Mouse (Mus musculus): Measurements from ENCODE around the gene Serinc2. TPM values are rescaled to one million over a fixed set of nuclear protein-coding genes. Genes with fewer than 3 reads are reported as not detected.

The Serinc2 gene
- polyA plus RNA-seq, 1 experiment = 16.5 TPM

GRCm38 (mm10) chr4:130299629-130300018, 20.6 kb upstream of the Serinc2 start:
- Histone ChIP-seq H3K36me3 (ENCODE audit: control insufficient read depth, insufficient read depth, low read length) (no peaks in the 10 kb centered on the region), H3K4me1 (replicated peaks; ENCODE audit: control insufficient read depth, insufficient read depth, low read length) (no peaks in the 10 kb centered on the region), H3K4me3 (ENCODE audit: control insufficient read depth, insufficient read depth, low read length) (no peak overlapping the region), H3K27ac (ENCODE audit: control insufficient read depth, insufficient read depth, low read length) (no peak overlapping the region), H3K27me3 (ENCODE audit: control insufficient read depth, insufficient read depth, low read length) (no peaks in the 10 kb centered on the region)
- TF ChIP-seq CTCF (IDR thresholded peaks at IDR 0.05; ENCODE audit: borderline replicate concordance, control insufficient read depth, extremely low read depth, insufficient read depth, low read length, poor library complexity) (no peak), POLR2A (IDR thresholded peaks at IDR 0.05; ENCODE audit: control insufficient read depth, extremely low read depth, insufficient read depth, low read length, poor library complexity) (no peak)
- WGBS = 84% methylated on average over 8 of the region's 8 CpGs
- no peak for DNase-seq

- 89% methylated on average over 11 of the region's 11 CpGs for WGBS
- Histone ChIP-seq H3K27me3 (ENCODE audit: control insufficient read depth, insufficient read depth, low read length) (no peaks in the 10 kb centered on the region), H3K4me1 (replicated peaks; ENCODE audit: control insufficient read depth, insufficient read depth, low read length) (no peaks in the 10 kb centered on the region), H3K36me3 (ENCODE audit: control insufficient read depth, insufficient read depth, low read length) (no peaks in the 10 kb centered on the region), H3K27ac (ENCODE audit: control insufficient read depth, insufficient read depth, low read length) (no peak overlapping the region), H3K4me3 (ENCODE audit: control insufficient read depth, insufficient read depth, low read length) (no peak overlapping the region)
- DNase-seq = no peak
- TF ChIP-seq CTCF (IDR thresholded peaks at IDR 0.05; ENCODE audit: borderline replicate concordance, control insufficient read depth, extremely low read depth, insufficient read depth, low read length, poor library complexity) (no peak), POLR2A (IDR thresholded peaks at IDR 0.05; ENCODE audit: control insufficient read depth, extremely low read depth, insufficient read depth, low read length, poor library complexity) (no peak)
Measured at GRCm38 (mm10) chr4:130298877-130299628, 20.0 kb upstream of the Serinc2 start.

DNA sequence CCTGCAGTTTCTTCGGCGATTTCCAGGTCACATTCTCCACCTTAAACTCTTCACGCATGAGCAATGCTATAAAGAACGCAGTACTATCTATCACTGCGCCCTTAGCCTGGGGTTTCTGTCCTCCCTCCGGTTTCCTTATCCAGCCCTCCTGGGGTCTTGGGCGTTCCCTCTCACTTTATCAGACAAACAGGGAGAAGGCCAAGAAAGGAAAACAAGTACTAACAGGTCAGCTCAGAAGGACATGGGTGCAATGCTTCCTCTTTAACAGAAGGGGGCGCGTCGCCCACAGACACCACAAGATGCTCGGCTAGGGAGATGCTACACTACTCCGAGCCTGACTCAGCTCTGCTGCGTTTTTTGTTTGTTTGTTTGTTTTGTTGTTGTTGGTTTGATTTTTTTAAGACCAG, 18.1 kb upstream of the Serinc2 start:
- peak; percentile 56; the same call in 1 of the 2 replicates for TF ChIP-seq CTCF (IDR thresholded peaks at IDR 0.05; ENCODE audit: borderline replicate concordance, control insufficient read depth, extremely low read depth, insufficient read depth, low read length, poor library complexity)
- TF ChIP-seq POLR2A (IDR thresholded peaks at IDR 0.05; ENCODE audit: control insufficient read depth, extremely low read depth, insufficient read depth, low read length, poor library complexity) = no peak
- no peak for DNase-seq
- Histone ChIP-seq H3K4me3 (ENCODE audit: control insufficient read depth, insufficient read depth, low read length) (no peak overlapping the region), H3K27me3 (ENCODE audit: control insufficient read depth, insufficient read depth, low read length) (no peaks in the 10 kb centered on the region), H3K27ac (ENCODE audit: control insufficient read depth, insufficient read depth, low read length) (no peak overlapping the region), H3K4me1 (replicated peaks; ENCODE audit: control insufficient read depth, insufficient read depth, low read length) (no peaks in the 10 kb centered on the region), H3K36me3 (ENCODE audit: control insufficient read depth, insufficient read depth, low read length) (no peaks in the 10 kb centered on the region)
- 32% methylated on average over 13 of the region's 13 CpGs for WGBS

DNA sequence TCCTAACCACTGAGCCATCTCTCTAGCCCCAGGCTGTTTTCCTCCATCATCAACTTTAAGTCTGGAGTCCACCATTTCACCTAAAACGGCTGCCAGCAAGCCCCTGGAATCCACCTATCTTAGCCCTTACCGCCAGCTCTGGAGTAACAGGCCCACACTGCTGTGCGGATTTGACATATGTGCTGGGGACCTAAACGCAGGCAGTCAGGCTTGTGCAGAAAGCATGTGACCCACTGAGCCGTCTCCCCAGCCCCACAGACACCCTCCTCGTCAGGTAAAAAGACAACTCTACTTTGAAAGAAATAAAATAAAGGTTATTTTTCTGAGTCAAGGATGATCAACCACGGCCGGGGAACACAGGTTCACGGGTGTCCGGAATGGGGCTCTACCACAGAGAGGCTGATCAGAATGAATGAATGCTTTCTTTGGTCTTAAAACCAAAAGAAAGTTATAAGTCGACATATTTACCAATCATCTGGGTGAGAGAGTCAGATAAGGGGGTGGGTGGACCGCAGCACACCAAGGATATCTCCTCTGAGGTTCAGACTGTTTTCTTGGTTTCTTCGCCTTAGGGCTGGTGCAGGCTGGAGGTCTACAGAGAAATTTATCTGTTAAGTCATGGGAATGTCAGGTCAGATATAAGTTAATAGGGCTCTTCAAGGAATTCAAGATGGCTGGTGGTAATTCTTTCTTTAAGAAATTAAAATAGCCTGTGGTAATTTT, 17.4 kb upstream of the Serinc2 start:
- no peak overlapping the region for H3K27ac ChIP-seq (ENCODE audit: control insufficient read depth, insufficient read depth, low read length)
- no peaks in the 10 kb centered on the region for H3K27me3 ChIP-seq (ENCODE audit: control insufficient read depth, insufficient read depth, low read length)
- H3K4me3 ChIP-seq (ENCODE audit: control insufficient read depth, insufficient read depth, low read length) = no peak overlapping the region
- DNase-seq = no peak
- no peaks in the 10 kb centered on the region for H3K4me1 ChIP-seq (replicated peaks; ENCODE audit: control insufficient read depth, insufficient read depth, low read length)
- 90% methylated on average over 13 of the region's 13 CpGs for WGBS
- H3K36me3 ChIP-seq (ENCODE audit: control insufficient read depth, insufficient read depth, low read length) = no peaks in the 10 kb centered on the region
- TF ChIP-seq POLR2A (IDR thresholded peaks at IDR 0.05; ENCODE audit: control insufficient read depth, extremely low read depth, insufficient read depth, low read length, poor library complexity) (no peak), CTCF (IDR thresholded peaks at IDR 0.05; ENCODE audit: borderline replicate concordance, control insufficient read depth, extremely low read depth, insufficient read depth, low read length, poor library complexity) (no peak)

DNA sequence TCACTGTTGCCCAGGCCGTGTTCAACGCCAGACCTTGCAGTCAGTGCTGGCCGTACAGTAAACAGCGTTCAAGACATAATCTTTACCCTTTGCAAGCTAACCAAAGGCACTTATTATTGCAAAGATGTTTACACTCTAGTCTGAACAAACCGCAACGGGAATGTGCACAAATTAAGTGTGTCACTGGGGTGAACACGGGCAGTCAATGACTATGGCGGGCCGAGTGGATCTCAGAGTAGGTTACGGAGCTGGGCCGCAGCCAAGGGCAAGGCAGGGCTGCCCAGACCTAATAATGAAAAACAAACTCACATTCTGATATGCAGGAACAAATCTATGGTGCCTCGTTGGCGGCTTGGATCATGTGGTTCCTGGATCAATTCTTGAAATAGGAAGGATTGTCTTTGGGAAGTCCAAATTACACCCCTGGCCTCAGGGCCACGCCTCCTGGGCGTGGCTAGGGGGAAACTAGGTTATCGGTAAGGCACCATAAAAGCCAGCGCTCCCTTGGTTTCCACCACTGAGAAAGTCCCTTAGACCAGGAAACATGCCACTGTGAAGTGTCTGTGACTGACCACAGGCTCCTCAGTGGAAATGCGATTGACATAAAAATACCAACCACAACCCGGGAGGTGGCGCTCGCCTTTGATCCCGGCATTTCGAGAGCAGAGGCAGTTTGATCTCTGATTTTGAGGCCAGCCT, 16.2 kb upstream of the Serinc2 start:
- H3K36me3 ChIP-seq (ENCODE audit: control insufficient read depth, insufficient read depth, low read length) = no peaks in the 10 kb centered on the region
- no peak for DNase-seq
- no peaks in the 10 kb centered on the region for H3K4me1 ChIP-seq (replicated peaks; ENCODE audit: control insufficient read depth, insufficient read depth, low read length)
- H3K27me3 ChIP-seq (ENCODE audit: control insufficient read depth, insufficient read depth, low read length) = no peaks in the 10 kb centered on the region
- TF ChIP-seq CTCF (IDR thresholded peaks at IDR 0.05; ENCODE audit: borderline replicate concordance, control insufficient read depth, extremely low read depth, insufficient read depth, low read length, poor library complexity) (no peak), POLR2A (IDR thresholded peaks at IDR 0.05; ENCODE audit: control insufficient read depth, extremely low read depth, insufficient read depth, low read length, poor library complexity) (no peak)
- H3K27ac ChIP-seq (ENCODE audit: control insufficient read depth, insufficient read depth, low read length) = no peak overlapping the region
- no peak overlapping the region for H3K4me3 ChIP-seq (ENCODE audit: control insufficient read depth, insufficient read depth, low read length)
- WGBS = 50% methylated on average over 23 of the region's 23 CpGs

GRCm38 (mm10) chr4:130294513-130294912, 15.5 kb upstream of the Serinc2 start:
- TF ChIP-seq CTCF (IDR thresholded peaks at IDR 0.05; ENCODE audit: borderline replicate concordance, control insufficient read depth, extremely low read depth, insufficient read depth, low read length, poor library complexity) = no peak
- TF ChIP-seq POLR2A (IDR thresholded peaks at IDR 0.05; ENCODE audit: control insufficient read depth, extremely low read depth, insufficient read depth, low read length, poor library complexity) = no peak
- no peaks in the 10 kb centered on the region for H3K4me1 ChIP-seq (replicated peaks; ENCODE audit: control insufficient read depth, insufficient read depth, low read length)
- H3K4me3 ChIP-seq (ENCODE audit: control insufficient read depth, insufficient read depth, low read length) = no peak overlapping the region
- 94% methylated on average over 8 of the region's 8 CpGs for WGBS
- no peak overlapping the region for H3K27ac ChIP-seq (ENCODE audit: control insufficient read depth, insufficient read depth, low read length)
- no peak for DNase-seq
- no peaks in the 10 kb centered on the region for H3K36me3 ChIP-seq (ENCODE audit: control insufficient read depth, insufficient read depth, low read length)
- no peaks in the 10 kb centered on the region for H3K27me3 ChIP-seq (ENCODE audit: control insufficient read depth, insufficient read depth, low read length)

Measured in thymus, adult 2 months (tissue).